Mouse (Mus musculus) liver, embryonic 12.5 days (tissue): ENCODE data around the gene Cd300lf. TPM values are rescaled to one million over a fixed set of nuclear protein-coding genes. Genes with fewer than 3 reads are reported as not detected.

ENCODE experiments used
- ATAC-seq: fragments of 200-750 bp; cut with Nextera tagmentation; 2 replicates; pipeline ENCODE4 v1.8.0; 2017; ENCODE audit warnings: moderate number of reproducible peaks, mild to moderate bottlenecking, moderate library complexity
- H3K27ac ChIP-seq: fragments of 300-500 bp; sonication (generic); 2 replicates; pipeline ENCODE4 v1.5.1; 2016; ENCODE audit warnings: mild to moderate bottlenecking
- H3K27me3 ChIP-seq: fragments of 300-500 bp; sonication (generic); replicated peaks from 2 replicates; pipeline ENCODE4 v1.6.1; 2016; ENCODE audit warnings: mild to moderate bottlenecking, moderate library complexity
- H3K36me3 ChIP-seq: fragments of 300-500 bp; sonication (generic); 2 replicates; pipeline ENCODE4 v1.6.1; 2016; ENCODE audit warnings: mild to moderate bottlenecking, moderate library complexity
- H3K4me1 ChIP-seq: fragments of 300-500 bp; sonication (generic); 2 replicates; pipeline ENCODE4 v1.6.1; 2016
- H3K4me2 ChIP-seq: fragments of 300-500 bp; sonication (generic); 2 replicates; pipeline ENCODE4 v1.6.1; 2016; ENCODE audit warnings: mild to moderate bottlenecking, moderate library complexity
- H3K4me3 ChIP-seq: fragments of 300-500 bp; sonication (generic); 2 replicates; pipeline ENCODE4 v1.5.1; 2016; ENCODE audit warnings: mild to moderate bottlenecking, moderate library complexity
- H3K9ac ChIP-seq: fragments of 300-500 bp; sonication (generic); 2 replicates; pipeline ENCODE4 v1.6.1; 2016; ENCODE audit warnings: mild to moderate bottlenecking, moderate library complexity
- H3K9me3 ChIP-seq: fragments of 300-500 bp; sonication (generic); replicated peaks from 2 replicates; pipeline ENCODE4 v1.6.1; 2016; ENCODE audit warnings: mild to moderate bottlenecking, moderate library complexity
- WGBS: fragments of 180-500 bp; shearing (Covaris S2); methylation state at CpG from one replicate; pipeline ENCODE4 v1.1.7; 2016; ENCODE audit not compliant: insufficient replicate concordance; 5-methylcytosine and 5-hydroxymethylcytosine counted together
- polyA plus RNA-seq: library from polyadenylated mRNA; unstranded; fragments of >200 nt; fragmentation: Nextera tagmentation; extraction: Ambion mirVana; gene quantifications from 2 replicates; pipeline ENCODE4 v1.2.1, GENCODE M21; 2016

The Cd300lf gene
- polyA plus RNA-seq, 1 experiment from 2014 or later: 1.3 TPM

- no peak overlapping the region for H3K27ac ChIP-seq
- WGBS: 69% methylated on average over 8 of the region's 8 CpGs
- no peak for ATAC-seq
Measured at GRCm38 (mm10) chr11:115167631-115168249, 33.9 kb upstream of the Cd300lf start.

GRCm38 (mm10) chr11:115166776-115167175 lies 33.0 kb upstream of the Cd300lf start:
- no peak overlapping the region for H3K4me3 ChIP-seq
- 73% methylated on average over 3 of the region's 3 CpGs for WGBS
- no peak overlapping the region for H3K27ac ChIP-seq
- no peak overlapping the region for H3K9ac ChIP-seq
- H3K4me1 ChIP-seq: peaks cover 57% of the 10 kb centered on the region
- no peak for ATAC-seq
- H3K9me3 ChIP-seq: no peaks in the 10 kb centered on the region
- H3K36me3 ChIP-seq: peaks cover 18% of the 10 kb centered on the region
- no peak overlapping the region for H3K4me2 ChIP-seq
- no peaks in the 10 kb centered on the region for H3K27me3 ChIP-seq

More at GRCm38 (mm10) chr11:115167631-115168249, 33.9 kb upstream of the Cd300lf start:
- Histone ChIP-seq H3K4me1 (peaks cover 57% of the 10 kb centered on the region), H3K9me3 (no peaks in the 10 kb centered on the region), H3K9ac (no peak overlapping the region), H3K27me3 (no peaks in the 10 kb centered on the region), H3K4me2 (0 out of 2 replicates have a peak overlapping the region, but pooled peaks have one; percentile 8), H3K36me3 (peaks cover 18% of the 10 kb centered on the region), H3K4me3 (no peak overlapping the region)

GRCm38 (mm10) chr11:115164976-115165374 lies 31.2 kb upstream of the Cd300lf start:
- peak overlapping the region; percentile 70 for H3K4me3 ChIP-seq
- no peaks in the 10 kb centered on the region for H3K9me3 ChIP-seq
- H3K27me3 ChIP-seq: no peaks in the 10 kb centered on the region
- H3K4me1 ChIP-seq: peaks cover 70% of the 10 kb centered on the region
- peak overlapping the region; percentile 75 for H3K9ac ChIP-seq
- peaks cover 12% of the 10 kb centered on the region for H3K36me3 ChIP-seq
- no peak for ATAC-seq
- H3K4me2 ChIP-seq: peak overlapping the region; percentile 84
- peak overlapping the region; percentile 28; the same call in 1 of the 2 replicates for H3K27ac ChIP-seq
- WGBS: 10% methylated on average over 9 of the region's 9 CpGs

- no peak for ATAC-seq
- peaks cover 70% of the 10 kb centered on the region for H3K4me1 ChIP-seq
- WGBS: under 1% methylated on average over 12 of the region's 14 CpGs
- H3K4me3 ChIP-seq: peak overlapping the region; percentile 70
- no peaks in the 10 kb centered on the region for H3K27me3 ChIP-seq
- H3K36me3 ChIP-seq: peaks cover 11% of the 10 kb centered on the region
- H3K9ac ChIP-seq: peak overlapping the region; percentile 75
- H3K9me3 ChIP-seq: no peaks in the 10 kb centered on the region
- peak overlapping the region; percentile 84 for H3K4me2 ChIP-seq
- H3K27ac ChIP-seq: peak overlapping the region; percentile 28; the same call in 1 of the 2 replicates
Measured at GRCm38 (mm10) chr11:115164341-115164975, 30.7 kb upstream of the Cd300lf start.

GRCm38 (mm10) chr11:115163568-115164150 lies 29.9 kb upstream of the Cd300lf start:
- peaks cover 74% of the 10 kb centered on the region for H3K4me1 ChIP-seq
- peak overlapping the region; percentile 75 for H3K9ac ChIP-seq
- peak overlapping the region; percentile 84 for H3K4me2 ChIP-seq
- H3K36me3 ChIP-seq: peaks cover 8% of the 10 kb centered on the region
- peak overlapping the region; percentile 55; the same call in 1 of the 2 replicates for H3K27ac ChIP-seq
- no peaks in the 10 kb centered on the region for H3K27me3 ChIP-seq
- H3K9me3 ChIP-seq: no peaks in the 10 kb centered on the region
- H3K4me3 ChIP-seq: peak overlapping the region; percentile 70
- under 1% methylated on average over 47 of the region's 47 CpGs for WGBS
- peak; percentile 7; the same call in 1 of the 2 replicates for ATAC-seq

- peaks cover 78% of the 10 kb centered on the region for H3K4me1 ChIP-seq
Measured at GRCm38 (mm10) chr11:115162832-115163480, 29.2 kb upstream of the Cd300lf start, which contains the start of gene Slc9a3r1. Slc9a3r1 (plus strand) TSS chr11:115163341.

GRCm38 (mm10) chr11:115162205-115162601 lies 28.4 kb upstream of the Cd300lf start:
- WGBS: 22% methylated on average over 9 of the region's 9 CpGs
- H3K4me1 ChIP-seq: peaks cover 79% of the 10 kb centered on the region
- peak overlapping the region; percentile 78 for H3K27ac ChIP-seq
- H3K9ac ChIP-seq: peak overlapping the region; percentile 71
- no peak for ATAC-seq
- peaks cover 2% of the 10 kb centered on the region; the same call in 1 of the 2 replicates for H3K36me3 ChIP-seq
- H3K4me2 ChIP-seq: peak overlapping the region; percentile 84
- H3K4me3 ChIP-seq: peak overlapping the region; percentile 70
- H3K9me3 ChIP-seq: no peaks in the 10 kb centered on the region
- no peaks in the 10 kb centered on the region for H3K27me3 ChIP-seq

More at GRCm38 (mm10) chr11:115162832-115163480, 29.2 kb upstream of the Cd300lf start, which contains the start of gene Slc9a3r1:
- under 1% methylated on average over 47 of the region's 47 CpGs for WGBS
- H3K4me2 ChIP-seq: peak within 1 kb of the TSS; percentile 84
- peak within 1 kb of the TSS; percentile 78 for H3K27ac ChIP-seq
- no peaks in the 10 kb centered on the region for H3K27me3 ChIP-seq
- no peaks in the 10 kb centered on the region for H3K9me3 ChIP-seq
- peak within 1 kb of the TSS; percentile 75 for H3K9ac ChIP-seq
- ATAC-seq: peak; percentile 94
- H3K36me3 ChIP-seq: peaks cover 3% of the 10 kb centered on the region; the same call in 1 of the 2 replicates
- peak within 1 kb of the TSS; percentile 70 for H3K4me3 ChIP-seq

- Histone ChIP-seq H3K9me3 (no peaks in the 10 kb centered on the region), H3K4me3 (no peak overlapping the region), H3K4me2 (peak overlapping the region; percentile 84), H3K36me3 (no peaks in the 10 kb centered on the region), H3K27ac (peak overlapping the region; percentile 78), H3K9ac (no peak overlapping the region; the same call in 1 of the 2 replicates), H3K4me1 (peaks cover 74% of the 10 kb centered on the region), H3K27me3 (0 out of 2 replicates have a peak, but pooled peaks cover 4% of the 10 kb centered on the region)
- 23% methylated on average over 9 of the region's 9 CpGs for WGBS
- ATAC-seq: no peak
Measured at GRCm38 (mm10) chr11:115161578-115162204, 27.9 kb upstream of the Cd300lf start.

- Histone ChIP-seq H3K4me1 (peaks cover 69% of the 10 kb centered on the region), H3K4me3 (no peak overlapping the region), H3K27ac (peak overlapping the region; percentile 78), H3K36me3 (no peaks in the 10 kb centered on the region), H3K4me2 (peak overlapping the region; percentile 84), H3K9ac (no peak overlapping the region), H3K27me3 (0 out of 2 replicates have a peak, but pooled peaks cover 7% of the 10 kb centered on the region), H3K9me3 (no peaks in the 10 kb centered on the region)
- ATAC-seq: no peak
- whole genome bisulfite sequencing: 20% methylated on average over 10 of the region's 10 CpGs
Measured at GRCm38 (mm10) chr11:115160883-115161577, 27.2 kb upstream of the Cd300lf start.

- Histone ChIP-seq H3K27ac (peak overlapping the region; percentile 18; the same call in 1 of the 2 replicates), H3K9me3 (no peaks in the 10 kb centered on the region), H3K4me3 (no peak overlapping the region), H3K36me3 (no peaks in the 10 kb centered on the region), H3K4me2 (no peak overlapping the region), H3K27me3 (peaks cover 15% of the 10 kb centered on the region), H3K9ac (no peak overlapping the region), H3K4me1 (peaks cover 68% of the 10 kb centered on the region)
- no peak for ATAC-seq
- WGBS: 64% methylated on average over 11 of the region's 11 CpGs
Measured at GRCm38 (mm10) chr11:115160016-115160797, 26.4 kb upstream of the Cd300lf start.
